Mouse (Mus musculus) ES-E14 (cell line): ENCODE measurements around the gene Ackr3.

Experiments used
- HCFC1 ChIP-seq: IDR thresholded peaks from 2 replicates; pipeline ENCODE4 v1.6.1; 2012; ENCODE audit warnings: low read length, inconsistent platforms, borderline replicate concordance; ENCODE audit not compliant: insufficient read depth
- MAFK ChIP-seq: IDR thresholded peaks from 2 replicates; pipeline ENCODE4 v1.6.1; 2014; ENCODE audit warnings: mild to moderate bottlenecking, low read depth, low read length, inconsistent platforms; ENCODE audit not compliant: insufficient read depth
- ZC3H11A ChIP-seq: IDR thresholded peaks from 2 replicates; pipeline ENCODE4 v1.6.1; 2012; ENCODE audit warnings: low read depth, mild to moderate bottlenecking, inconsistent platforms, low read length, borderline replicate concordance

- no peak for TF ChIP-seq ZC3H11A
- no peak for TF ChIP-seq MAFK
- TF ChIP-seq HCFC1, result no peak
These were observed 43.9 kb upstream of the Ackr3 start for GRCm38 (mm10) chr1:90159927-90160326.
